Mouse (Mus musculus): ENCODE measurements around the gene Enpp1. TPM values are rescaled to one million over a fixed set of nuclear protein-coding genes. Genes with fewer than 3 reads are reported as not detected.

Gene Enpp1
- polyA plus RNA-seq, 1 experiment from 2014 or later = 4.1 TPM

DNA sequence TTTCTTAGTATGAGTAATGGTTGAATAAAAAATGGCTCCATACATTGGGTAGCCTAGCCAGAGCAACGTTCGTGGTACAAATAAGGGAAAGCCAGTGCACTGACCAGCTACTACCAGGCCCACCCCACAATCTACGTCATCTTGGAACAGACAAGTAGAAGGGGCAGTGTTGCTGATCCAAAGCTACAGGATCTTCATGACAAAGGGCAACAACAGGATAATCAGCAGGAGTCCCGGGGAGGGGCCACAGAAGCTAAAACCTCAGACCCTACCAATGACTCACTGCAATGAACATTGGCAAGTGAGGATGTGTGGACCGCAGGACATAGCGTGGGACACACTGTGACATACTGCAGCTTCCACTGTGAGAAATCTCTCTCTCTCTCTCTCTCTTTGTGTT is 96.2 kb downstream of the Enpp1 start:
- ATAC-seq (ENCODE audit: extremely low read depth, insufficient number of reproducible peaks, low FRiP score, low TSS enrichment) = no peak
- H3K4me3 ChIP-seq = no peak overlapping the region
- no peaks in the 10 kb centered on the region for H3K9me3 ChIP-seq
- H3K4me1 ChIP-seq = no peaks in the 10 kb centered on the region
- no peaks in the 10 kb centered on the region for H3K36me3 ChIP-seq
- no peak overlapping the region for H3K27ac ChIP-seq (replicated peaks)
- H3K4me2 ChIP-seq = no peak overlapping the region
- no peaks in the 10 kb centered on the region for H3K27me3 ChIP-seq (replicated peaks)
- H3K9ac ChIP-seq = no peak overlapping the region
- WGBS = 84% methylated on average over 6 of the region's 6 CpGs

DNA sequence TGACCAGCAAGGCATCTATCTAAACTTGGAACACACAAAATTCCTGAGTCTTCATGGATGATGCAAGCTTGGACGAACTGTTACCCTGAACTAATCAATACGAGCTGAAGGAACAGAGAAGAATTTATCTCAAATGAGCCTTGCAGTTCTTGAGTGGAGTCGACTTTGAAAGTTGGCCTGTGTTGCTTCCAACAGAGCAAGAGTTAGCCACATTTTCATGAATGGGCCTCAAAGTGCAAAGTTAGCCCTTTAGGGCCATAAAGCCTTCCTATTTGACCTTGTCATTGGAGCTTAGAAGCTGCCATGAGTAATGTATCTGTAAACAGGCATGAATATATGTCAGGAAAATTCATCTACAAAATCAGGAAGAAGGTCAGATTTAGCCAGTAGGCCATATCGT is 97.2 kb downstream of the Enpp1 start:
- Histone ChIP-seq H3K4me3 (no peak overlapping the region), H3K9ac (no peak overlapping the region), H3K4me2 (no peak overlapping the region), H3K36me3 (no peaks in the 10 kb centered on the region), H3K9me3 (no peaks in the 10 kb centered on the region), H3K4me1 (peaks cover 9% of the 10 kb centered on the region), H3K27ac (replicated peaks) (no peak overlapping the region), H3K27me3 (replicated peaks) (no peaks in the 10 kb centered on the region)
- ATAC-seq (ENCODE audit: extremely low read depth, insufficient number of reproducible peaks, low FRiP score, low TSS enrichment) = no peak
- 76% methylated on average over 4 of the region's 4 CpGs for WGBS

DNA sequence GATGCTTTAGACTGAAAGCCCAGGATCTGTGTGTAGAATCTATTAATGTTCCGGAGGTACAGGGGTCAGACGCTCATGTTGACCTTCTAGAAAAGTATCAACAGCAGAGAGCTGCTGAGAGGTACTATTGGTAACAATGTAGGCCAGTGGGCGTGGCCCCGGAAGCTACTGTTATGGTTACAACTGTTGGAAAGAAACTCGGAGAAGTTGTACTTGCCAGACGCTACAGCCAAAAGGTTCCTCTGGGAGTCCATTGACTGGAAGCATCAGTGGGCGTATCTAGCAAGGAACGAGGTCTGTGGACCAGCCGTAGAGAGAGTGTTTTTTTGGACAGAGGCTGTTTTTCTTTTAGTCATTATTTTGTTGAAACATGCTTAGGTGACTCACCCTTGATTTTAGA is 102.2 kb downstream of the Enpp1 start:
- no peaks in the 10 kb centered on the region for H3K9me3 ChIP-seq
- WGBS = 85% methylated on average over 9 of the region's 9 CpGs
- no peak for ATAC-seq (ENCODE audit: extremely low read depth, insufficient number of reproducible peaks, low FRiP score, low TSS enrichment)

DNA sequence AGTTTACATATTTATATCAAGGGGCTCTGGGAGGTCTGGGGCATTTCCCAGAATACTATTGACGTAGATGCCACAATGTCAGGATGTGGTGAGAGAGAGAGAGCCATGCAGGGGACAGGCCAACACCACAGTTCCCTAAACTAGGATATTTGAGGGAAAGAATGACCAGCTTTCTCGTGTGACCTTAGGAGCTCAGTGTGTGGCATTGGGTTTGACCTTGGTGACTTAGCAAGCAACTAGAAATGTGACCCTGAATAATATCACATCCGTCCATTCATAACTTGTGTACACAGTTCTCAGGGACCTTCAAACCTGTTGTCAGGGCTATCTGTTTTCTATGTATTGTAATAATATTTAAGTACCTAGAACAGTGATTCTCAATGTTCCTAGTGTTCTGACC is 102.8 kb downstream of the Enpp1 start:
- WGBS = 80% methylated on average over 3 of the region's 3 CpGs
- Histone ChIP-seq H3K4me3 (no peak overlapping the region), H3K27me3 (replicated peaks) (no peaks in the 10 kb centered on the region), H3K4me1 (peaks cover 10% of the 10 kb centered on the region), H3K36me3 (no peaks in the 10 kb centered on the region), H3K27ac (replicated peaks) (no peak overlapping the region), H3K9me3 (no peaks in the 10 kb centered on the region), H3K9ac (no peak overlapping the region), H3K4me2 (no peak overlapping the region)
- ATAC-seq (ENCODE audit: extremely low read depth, insufficient number of reproducible peaks, low FRiP score, low TSS enrichment) = no peak

More for the DNA sequence above, 102.2 kb downstream of the Enpp1 start:
- no peak overlapping the region for H3K27ac ChIP-seq (replicated peaks)
- H3K4me2 ChIP-seq = no peak overlapping the region
- H3K4me1 ChIP-seq = peaks cover 10% of the 10 kb centered on the region
- no peak overlapping the region for H3K9ac ChIP-seq
- no peaks in the 10 kb centered on the region for H3K36me3 ChIP-seq
- H3K4me3 ChIP-seq = no peak overlapping the region
- no peaks in the 10 kb centered on the region for H3K27me3 ChIP-seq (replicated peaks)

DNA sequence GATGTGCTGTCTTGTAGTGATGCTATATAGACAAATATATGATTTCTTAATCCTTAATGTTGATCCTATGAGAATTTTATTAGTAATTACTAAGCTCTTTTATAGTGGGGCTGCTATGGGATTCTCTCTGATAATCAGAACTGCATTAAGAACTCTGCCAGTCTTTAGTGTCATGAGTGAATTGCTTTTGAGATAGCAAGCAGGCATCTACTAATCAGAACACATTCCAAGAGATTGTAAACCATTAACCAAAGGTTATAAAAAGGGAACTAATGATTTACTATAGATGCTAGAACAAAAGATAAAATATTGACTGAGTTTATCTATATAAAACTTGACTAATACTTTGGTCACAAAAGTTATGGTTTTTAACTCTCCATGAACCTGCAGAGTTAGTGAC is 108.2 kb downstream of the Enpp1 start:
- no peak for ATAC-seq (ENCODE audit: extremely low read depth, insufficient number of reproducible peaks, low FRiP score, low TSS enrichment)
- Histone ChIP-seq H3K4me1 (0 out of 2 replicates have a peak, but pooled peaks cover 1% of the 10 kb centered on the region), H3K9ac (no peak overlapping the region)

DNA sequence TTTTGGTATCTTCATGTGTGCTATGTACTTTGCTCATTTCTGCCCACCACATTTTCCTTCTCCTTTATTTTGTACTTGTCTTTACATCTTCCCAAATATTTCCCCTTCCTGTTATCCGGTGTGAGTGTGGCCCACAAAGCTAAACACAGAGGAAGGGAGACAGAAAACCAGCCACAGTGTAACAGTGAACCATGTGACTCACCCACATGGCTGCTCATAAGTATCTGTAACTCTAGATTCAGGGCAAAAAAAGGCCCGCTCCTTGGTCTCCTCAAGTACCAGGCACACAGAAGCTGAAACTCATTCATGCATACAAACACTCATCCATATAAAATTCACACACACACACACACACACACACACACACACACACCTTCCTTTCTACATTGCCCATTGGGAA is 108.9 kb downstream of the Enpp1 start:
- H3K4me3 ChIP-seq = no peak overlapping the region
- no peaks in the 10 kb centered on the region for H3K9me3 ChIP-seq
- H3K4me2 ChIP-seq = no peak overlapping the region
- no peak overlapping the region for H3K9ac ChIP-seq
- peaks cover 3% of the 10 kb centered on the region for H3K36me3 ChIP-seq
- no peaks in the 10 kb centered on the region for H3K27me3 ChIP-seq (replicated peaks)
- 79% methylated on average over 2 of the region's 2 CpGs for WGBS
- H3K4me1 ChIP-seq = peaks cover 6% of the 10 kb centered on the region
- ATAC-seq (ENCODE audit: extremely low read depth, insufficient number of reproducible peaks, low FRiP score, low TSS enrichment) = no peak
- H3K27ac ChIP-seq (replicated peaks) = no peak overlapping the region

More for the DNA sequence above, 108.2 kb downstream of the Enpp1 start:
- Histone ChIP-seq H3K9me3 (no peaks in the 10 kb centered on the region), H3K27me3 (replicated peaks) (no peaks in the 10 kb centered on the region), H3K36me3 (no peaks in the 10 kb centered on the region), H3K27ac (replicated peaks) (no peak overlapping the region), H3K4me3 (no peak overlapping the region), H3K4me2 (no peak overlapping the region)

DNA sequence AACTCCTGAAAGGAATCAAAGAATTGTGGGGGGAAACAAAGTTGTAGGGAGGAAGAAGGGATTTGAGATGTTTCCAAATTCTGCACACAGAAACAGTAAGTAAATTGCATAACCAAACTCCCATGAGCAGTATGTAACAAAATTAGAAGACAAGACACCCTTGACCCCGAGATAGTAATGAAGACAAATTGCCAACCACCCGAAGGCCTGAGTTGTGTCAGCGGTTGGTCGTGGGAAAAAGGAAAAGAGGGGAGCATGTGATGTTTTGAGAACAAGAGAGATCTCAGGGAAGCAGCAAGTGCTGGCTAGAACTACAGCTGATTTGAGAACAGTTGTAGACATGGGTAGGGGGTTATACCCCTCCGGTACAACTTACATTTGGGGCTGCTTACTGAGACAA is 112.2 kb downstream of the Enpp1 start:
- H3K27ac ChIP-seq (replicated peaks) = 0 out of 2 replicates have a peak overlapping the region, but pooled peaks have one; percentile 6
- WGBS = 59% methylated on average over 5 of the region's 5 CpGs
- peaks cover 27% of the 10 kb centered on the region for H3K4me1 ChIP-seq
- no peak overlapping the region for H3K4me3 ChIP-seq
- peaks cover 16% of the 10 kb centered on the region for H3K36me3 ChIP-seq
- H3K4me2 ChIP-seq = no peak overlapping the region
- no peak for ATAC-seq (ENCODE audit: extremely low read depth, insufficient number of reproducible peaks, low FRiP score, low TSS enrichment)
- no peaks in the 10 kb centered on the region for H3K9me3 ChIP-seq
- no peaks in the 10 kb centered on the region for H3K27me3 ChIP-seq (replicated peaks)
- no peak overlapping the region for H3K9ac ChIP-seq

DNA sequence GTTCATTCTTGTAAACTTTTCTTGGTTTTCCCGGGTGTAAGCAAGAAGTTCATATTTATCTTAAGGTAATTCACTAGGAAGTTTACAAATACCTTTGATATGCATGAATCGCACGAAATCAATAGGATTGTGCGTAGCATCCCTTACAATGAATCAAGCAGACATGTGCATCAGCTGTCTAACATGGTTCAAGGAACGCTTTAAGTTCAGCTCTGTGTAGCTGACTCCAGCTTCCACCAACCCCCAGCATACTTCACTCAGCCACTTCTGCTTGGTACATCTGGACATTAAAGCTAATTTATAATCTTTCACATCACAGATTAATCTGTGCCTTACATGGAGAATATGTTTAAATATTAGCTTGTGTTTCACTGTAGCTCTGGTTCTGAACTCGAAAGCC is 113.3 kb downstream of the Enpp1 start:
- Histone ChIP-seq H3K9me3 (no peaks in the 10 kb centered on the region), H3K4me1 (peaks cover 38% of the 10 kb centered on the region), H3K4me3 (0 out of 2 replicates have a peak overlapping the region, but pooled peaks have one; percentile 86), H3K27me3 (replicated peaks) (no peaks in the 10 kb centered on the region), H3K27ac (replicated peaks) (no peak overlapping the region), H3K4me2 (0 out of 2 replicates have a peak overlapping the region, but pooled peaks have one; percentile 80), H3K36me3 (peaks cover 16% of the 10 kb centered on the region), H3K9ac (no peak overlapping the region)
- ATAC-seq (ENCODE audit: extremely low read depth, insufficient number of reproducible peaks, low FRiP score, low TSS enrichment) = no peak
- 85% methylated on average over 6 of the region's 6 CpGs for WGBS

DNA sequence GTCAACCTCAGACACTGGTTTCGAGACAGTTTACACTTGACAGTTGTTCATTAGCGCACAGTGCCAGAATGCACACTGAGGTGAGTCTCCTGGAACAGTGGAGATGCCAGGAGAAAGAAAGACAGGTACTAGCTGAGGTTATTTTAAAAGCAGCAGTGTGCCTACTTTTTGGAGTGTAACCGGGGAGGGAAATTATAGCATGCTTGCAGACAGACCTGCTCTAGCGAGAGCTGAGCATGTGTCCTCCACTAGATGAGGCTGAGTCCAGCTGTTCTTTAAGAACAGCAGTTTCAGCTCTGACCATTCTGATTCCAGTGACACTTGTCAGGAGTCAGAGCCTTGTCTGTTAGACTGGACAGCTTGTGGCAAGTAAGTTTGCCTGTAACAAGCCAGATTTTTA is 114.2 kb downstream of the Enpp1 start:
- 55% methylated on average over 4 of the region's 4 CpGs for WGBS
- no peak for ATAC-seq (ENCODE audit: extremely low read depth, insufficient number of reproducible peaks, low FRiP score, low TSS enrichment)
- H3K4me2 ChIP-seq = peak overlapping the region; percentile 80
- H3K4me1 ChIP-seq = peaks cover 47% of the 10 kb centered on the region
- peak overlapping the region; percentile 99 for H3K27ac ChIP-seq (replicated peaks)
- H3K9me3 ChIP-seq = no peaks in the 10 kb centered on the region
- peak overlapping the region; percentile 97 for H3K9ac ChIP-seq
- no peaks in the 10 kb centered on the region for H3K27me3 ChIP-seq (replicated peaks)
- H3K36me3 ChIP-seq = peaks cover 16% of the 10 kb centered on the region
- H3K4me3 ChIP-seq = peak overlapping the region; percentile 86

DNA sequence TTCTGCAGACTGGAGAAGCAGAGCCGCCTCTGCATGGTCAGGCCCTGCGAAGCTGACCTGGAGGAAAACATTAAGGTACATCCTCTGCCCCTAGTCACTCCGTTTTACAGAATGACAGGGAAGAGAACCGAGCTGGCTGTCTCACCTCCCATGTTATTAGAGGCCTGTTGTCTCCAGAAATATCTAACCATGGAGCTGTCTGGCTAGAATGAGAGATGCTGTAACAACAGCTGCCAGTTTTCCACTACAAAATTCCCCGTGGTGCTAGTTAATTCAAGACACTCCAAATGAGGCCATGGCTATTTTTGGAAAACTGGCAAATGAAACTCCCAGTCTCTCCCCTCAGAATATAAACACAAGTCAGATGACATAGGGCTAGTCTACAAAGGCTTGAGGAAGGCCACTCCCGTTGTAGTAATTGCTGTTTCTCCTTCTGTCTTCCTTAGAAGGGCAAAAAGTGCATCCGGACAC is 115.1 kb downstream of the Enpp1 start:
- H3K9me3 ChIP-seq = no peaks in the 10 kb centered on the region
- 29% methylated on average over 7 of the region's 7 CpGs for WGBS
- peaks cover 56% of the 10 kb centered on the region for H3K4me1 ChIP-seq
- H3K4me3 ChIP-seq = peak overlapping the region; percentile 86
- H3K27me3 ChIP-seq (replicated peaks) = no peaks in the 10 kb centered on the region
- H3K27ac ChIP-seq (replicated peaks) = peak overlapping the region; percentile 99
- H3K9ac ChIP-seq = peak overlapping the region; percentile 97
- H3K36me3 ChIP-seq = peaks cover 16% of the 10 kb centered on the region
- peak overlapping the region; percentile 80 for H3K4me2 ChIP-seq
- no peak for ATAC-seq (ENCODE audit: extremely low read depth, insufficient number of reproducible peaks, low FRiP score, low TSS enrichment)

DNA sequence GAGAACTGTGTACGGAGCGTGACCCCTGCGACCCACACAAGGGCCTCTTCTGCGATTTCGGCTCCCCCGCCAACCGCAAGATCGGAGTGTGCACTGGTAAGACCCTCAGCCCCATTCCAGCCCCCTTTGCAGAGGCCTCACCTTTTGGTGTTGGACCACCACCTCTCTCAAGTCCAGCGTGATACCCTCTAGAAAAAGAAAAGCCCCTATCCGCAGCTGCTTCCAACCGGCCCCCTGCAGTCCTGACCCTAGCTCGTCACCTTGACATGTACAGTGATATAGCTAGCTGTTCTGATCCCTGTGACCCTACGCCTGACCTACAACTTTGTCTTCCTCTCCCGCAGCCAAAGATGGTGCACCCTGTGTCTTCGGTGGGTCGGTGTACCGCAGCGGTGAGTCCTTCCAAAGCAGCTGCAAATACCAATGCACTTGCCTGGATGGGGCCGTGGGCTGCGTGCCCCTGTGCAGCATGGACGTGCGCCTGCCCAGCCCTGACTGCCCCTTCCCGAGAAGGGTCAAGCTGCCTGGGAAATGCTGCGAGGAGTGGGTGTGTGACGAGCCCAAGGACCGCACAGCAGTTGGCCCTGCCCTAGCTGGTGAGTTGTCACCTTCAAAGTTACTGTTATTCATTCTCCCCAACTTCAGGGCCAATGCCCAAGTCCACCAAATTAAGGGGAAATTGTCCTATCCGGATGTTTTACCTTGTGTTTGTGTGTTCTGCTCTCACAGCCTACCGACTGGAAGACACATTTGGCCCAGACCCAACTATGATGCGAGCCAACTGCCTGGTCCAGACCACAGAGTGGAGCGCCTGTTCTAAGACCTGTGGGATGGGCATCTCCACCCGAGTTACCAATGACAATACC is 115.7 kb downstream of the Enpp1 start:
- H3K27me3 ChIP-seq (replicated peaks) = no peaks in the 10 kb centered on the region
- H3K9ac ChIP-seq = peak overlapping the region; percentile 97
- peak overlapping the region; percentile 99 for H3K27ac ChIP-seq (replicated peaks)
- H3K4me2 ChIP-seq = peak overlapping the region; percentile 80
- no peaks in the 10 kb centered on the region for H3K9me3 ChIP-seq
- peak overlapping the region; percentile 86 for H3K4me3 ChIP-seq
- ATAC-seq (ENCODE audit: extremely low read depth, insufficient number of reproducible peaks, low FRiP score, low TSS enrichment) = 0 out of 2 replicates have a peak, but pooled peaks have one; percentile 9
- H3K36me3 ChIP-seq = peaks cover 16% of the 10 kb centered on the region
- WGBS = 8% methylated on average over 31 of the region's 31 CpGs
- peaks cover 63% of the 10 kb centered on the region for H3K4me1 ChIP-seq
